Mouse (Mus musculus): ENCODE results near the gene Slitrk6. TPM values are rescaled to one million over a fixed set of nuclear protein-coding genes. Genes with fewer than 3 reads are reported as not detected.

Slitrk6 gene
- polyA plus RNA-seq (2015; fragmentation: Nextera tagmentation; extraction: Ambion mirVana), result 1.7 TPM in 2 replicates

GRCm38 (mm10) chr14:110754484-110755307 is at the start of gene Slitrk6:
Gene Slitrk6 (minus strand): TSS chr14:110755149.

Data from neural tube, postnatal 0 days (tissue).